Mouse (Mus musculus) hindbrain, embryonic 16.5 days (tissue): ENCODE measurements around the gene Gm11444. TPM values are rescaled to one million over a fixed set of nuclear protein-coding genes. Genes with fewer than 3 reads are reported as not detected.

Source experiments
- ATAC-seq: fragments of 200-750 bp; cut with Nextera tagmentation; 2 replicates; pipeline ENCODE4 v1.8.0; 2017; ENCODE audit warnings: moderate TSS enrichment, moderate library complexity
- H3K27ac ChIP-seq: fragments of 300-500 bp; sonication (generic); 2 replicates; pipeline ENCODE4 v1.5.1; 2014; ENCODE audit warnings: low read depth, mild to moderate bottlenecking, control low read depth, low read length, moderate library complexity
- H3K27me3 ChIP-seq: fragments of 300-500 bp; sonication (generic); replicated peaks from 2 replicates; pipeline ENCODE4 v1.6.1; 2014; ENCODE audit warnings: low read length; ENCODE audit not compliant: control insufficient read depth, insufficient read depth
- H3K36me3 ChIP-seq: fragments of 300-500 bp; sonication (generic); 2 replicates; pipeline ENCODE4 v1.6.1; 2014; ENCODE audit warnings: mild to moderate bottlenecking, low read length, moderate library complexity, mixed read lengths; ENCODE audit not compliant: control insufficient read depth, insufficient read depth
- H3K4me1 ChIP-seq: fragments of 300-500 bp; sonication (generic); 2 replicates; pipeline ENCODE4 v1.6.1; 2014; ENCODE audit warnings: low read depth, low read length; ENCODE audit not compliant: control insufficient read depth, insufficient read depth
- H3K4me2 ChIP-seq: fragments of 300-500 bp; sonication (generic); 2 replicates; pipeline ENCODE4 v1.6.1; 2014; ENCODE audit warnings: mild to moderate bottlenecking, low read length, control low read depth, moderate library complexity
- H3K4me3 ChIP-seq: fragments of 300-500 bp; sonication (generic); 2 replicates; pipeline ENCODE4 v1.5.1; 2014; ENCODE audit warnings: mild to moderate bottlenecking, low read length, control low read depth, moderate library complexity
- H3K9ac ChIP-seq: fragments of 300-500 bp; sonication (generic); 2 replicates; pipeline ENCODE4 v1.6.1; 2014; ENCODE audit warnings: low read depth, mild to moderate bottlenecking, control low read depth, low read length, moderate library complexity
- H3K9me3 ChIP-seq: fragments of 300-500 bp; sonication (generic); 2 replicates; pipeline ENCODE4 v1.6.1; 2014; ENCODE audit warnings: mild to moderate bottlenecking, low read length, moderate library complexity; ENCODE audit not compliant: control insufficient read depth
- WGBS: fragments of 180-500 bp; shearing (Covaris S2); extraction: QIAGEN DNeasy Blood & Tissue Kit; methylation state at CpG from one replicate; pipeline ENCODE4 v1.1.7; 2014; 5-methylcytosine and 5-hydroxymethylcytosine counted together
- polyA plus RNA-seq: library from polyadenylated mRNA; unstranded; fragments of >200 nt; fragmentation: Nextera tagmentation; extraction: Ambion mirVana; gene quantifications from 2 replicates; pipeline ENCODE4 v1.2.1, GENCODE M21; 2015

The Gm11444 gene
- polyA plus RNA-seq, 1 experiment from 2014 or later: not detected

- H3K4me1 ChIP-seq: peaks cover 4% of the 10 kb centered on the region
- ATAC-seq: no peak
These were observed 24.3 kb downstream of the Gm11444 start for GRCm38 (mm10) chr11:85825823-85826222.

GRCm38 (mm10) chr11:85825031-85825430, 25.1 kb downstream of the Gm11444 start:
- Histone ChIP-seq H3K9ac (no peak overlapping the region), H3K4me1 (peaks cover 2% of the 10 kb centered on the region), H3K9me3 (no peaks in the 10 kb centered on the region), H3K27me3 (peaks cover 43% of the 10 kb centered on the region), H3K27ac (no peak overlapping the region), H3K4me3 (no peak overlapping the region), H3K36me3 (no peaks in the 10 kb centered on the region), H3K4me2 (no peak overlapping the region)
- ATAC-seq: no peak
- WGBS: 70% methylated on average over 10 of the region's 10 CpGs

More at GRCm38 (mm10) chr11:85825823-85826222, 24.3 kb downstream of the Gm11444 start:
- Histone ChIP-seq H3K36me3 (no peaks in the 10 kb centered on the region), H3K4me2 (no peak overlapping the region), H3K9me3 (no peaks in the 10 kb centered on the region), H3K27ac (no peak overlapping the region), H3K4me3 (no peak overlapping the region), H3K9ac (no peak overlapping the region), H3K27me3 (peaks cover 43% of the 10 kb centered on the region)
- 88% methylated on average over 7 of the region's 7 CpGs for WGBS

GRCm38 (mm10) chr11:85823794-85824193, 26.3 kb downstream of the Gm11444 start:
- no peak overlapping the region for H3K27ac ChIP-seq
- no peak overlapping the region for H3K9ac ChIP-seq
- H3K4me2 ChIP-seq: no peak overlapping the region
- H3K4me1 ChIP-seq: no peaks in the 10 kb centered on the region
- ATAC-seq: no peak
- 95% methylated on average over 4 of the region's 4 CpGs for WGBS
- H3K27me3 ChIP-seq: peaks cover 43% of the 10 kb centered on the region
- no peak overlapping the region for H3K4me3 ChIP-seq
- no peaks in the 10 kb centered on the region for H3K36me3 ChIP-seq
- no peaks in the 10 kb centered on the region for H3K9me3 ChIP-seq

- Histone ChIP-seq H3K27me3 (peaks cover 38% of the 10 kb centered on the region), H3K27ac (no peak overlapping the region), H3K4me3 (no peak overlapping the region), H3K4me2 (no peak overlapping the region), H3K9ac (no peak overlapping the region), H3K36me3 (no peaks in the 10 kb centered on the region), H3K4me1 (no peaks in the 10 kb centered on the region), H3K9me3 (no peaks in the 10 kb centered on the region)
- no peak for ATAC-seq
- 13% methylated on average over 6 of the region's 6 CpGs for WGBS
These were observed 27.0 kb downstream of the Gm11444 start for GRCm38 (mm10) chr11:85823181-85823580.

- H3K4me2 ChIP-seq: no peak overlapping the region
- no peaks in the 10 kb centered on the region for H3K4me1 ChIP-seq
- no peak overlapping the region for H3K27ac ChIP-seq
- no peaks in the 10 kb centered on the region for H3K9me3 ChIP-seq
- 70% methylated on average over 9 of the region's 9 CpGs for WGBS
- peaks cover 23% of the 10 kb centered on the region for H3K27me3 ChIP-seq
- no peak overlapping the region for H3K4me3 ChIP-seq
- ATAC-seq: no peak
- no peaks in the 10 kb centered on the region for H3K36me3 ChIP-seq
- H3K9ac ChIP-seq: no peak overlapping the region
These were observed 28.5 kb downstream of the Gm11444 start for GRCm38 (mm10) chr11:85821659-85822058.

GRCm38 (mm10) chr11:85820959-85821358, 29.2 kb downstream of the Gm11444 start:
- WGBS: 86% methylated on average over 3 of the region's 3 CpGs
- Histone ChIP-seq H3K4me2 (no peak overlapping the region), H3K9ac (no peak overlapping the region), H3K27me3 (peaks cover 16% of the 10 kb centered on the region), H3K4me3 (no peak overlapping the region), H3K36me3 (no peaks in the 10 kb centered on the region), H3K4me1 (no peaks in the 10 kb centered on the region), H3K27ac (no peak overlapping the region), H3K9me3 (no peaks in the 10 kb centered on the region)
- no peak for ATAC-seq

GRCm38 (mm10) chr11:85818401-85818800, 31.7 kb downstream of the Gm11444 start:
- Histone ChIP-seq H3K4me1 (no peaks in the 10 kb centered on the region), H3K27ac (no peak overlapping the region), H3K9ac (no peak overlapping the region), H3K4me2 (no peak overlapping the region), H3K9me3 (no peaks in the 10 kb centered on the region), H3K4me3 (no peak overlapping the region), H3K36me3 (no peaks in the 10 kb centered on the region), H3K27me3 (no peaks in the 10 kb centered on the region)
- 87% methylated on average over 3 of the region's 3 CpGs for WGBS
- no peak for ATAC-seq

- Histone ChIP-seq H3K27ac (no peak overlapping the region), H3K4me2 (no peak overlapping the region), H3K9ac (no peak overlapping the region), H3K9me3 (no peaks in the 10 kb centered on the region), H3K27me3 (no peaks in the 10 kb centered on the region), H3K4me1 (no peaks in the 10 kb centered on the region), H3K4me3 (no peak overlapping the region), H3K36me3 (no peaks in the 10 kb centered on the region)
- WGBS: 83% methylated on average over 5 of the region's 5 CpGs
- no peak for ATAC-seq
These were observed 33.7 kb downstream of the Gm11444 start for GRCm38 (mm10) chr11:85816471-85816870.

GRCm38 (mm10) chr11:85814678-85815077, 35.5 kb downstream of the Gm11444 start:
- Histone ChIP-seq H3K27ac (no peak overlapping the region), H3K9ac (no peak overlapping the region), H3K4me3 (no peak overlapping the region), H3K36me3 (no peaks in the 10 kb centered on the region), H3K4me1 (no peaks in the 10 kb centered on the region), H3K4me2 (no peak overlapping the region), H3K9me3 (no peaks in the 10 kb centered on the region), H3K27me3 (no peaks in the 10 kb centered on the region)
- WGBS: 15% methylated on average over 4 of the region's 4 CpGs
- no peak for ATAC-seq
